Mouse (Mus musculus) 416B (cell line): ENCODE measurements at regions not wholly inside any gene's neighbourhood (a gene's known extent, or its start where the extent isn't known, plus 50 kb on each side); places are given as distances from the start of the nearest gene placed in this dataset.

Experiments used
- DNase-seq: peaks from one replicate; pipeline ENCODE4 v3.0.0; 2011; ENCODE audit warnings: low read depth

DNA sequence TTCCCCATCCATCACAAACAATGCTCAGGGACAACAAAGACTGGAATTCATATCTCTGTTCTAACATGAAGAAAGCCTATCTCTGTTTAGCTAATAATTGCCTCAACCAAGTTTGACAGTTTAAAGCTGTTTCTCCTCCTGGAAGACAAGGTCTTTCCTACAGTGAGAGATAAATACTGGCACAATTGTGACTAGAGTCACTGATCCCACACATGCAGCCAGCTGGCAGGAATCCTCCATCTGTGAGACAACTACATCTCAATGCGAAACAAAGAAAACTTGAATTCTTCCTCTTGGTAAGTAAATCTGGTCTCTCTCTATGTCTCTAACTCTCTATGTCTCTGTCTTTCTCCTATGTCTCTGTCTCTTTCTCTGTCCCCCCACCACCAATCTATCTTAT lies 239.1 kb upstream of the Nsun2 start:
- DNase-seq = no peak

DNA sequence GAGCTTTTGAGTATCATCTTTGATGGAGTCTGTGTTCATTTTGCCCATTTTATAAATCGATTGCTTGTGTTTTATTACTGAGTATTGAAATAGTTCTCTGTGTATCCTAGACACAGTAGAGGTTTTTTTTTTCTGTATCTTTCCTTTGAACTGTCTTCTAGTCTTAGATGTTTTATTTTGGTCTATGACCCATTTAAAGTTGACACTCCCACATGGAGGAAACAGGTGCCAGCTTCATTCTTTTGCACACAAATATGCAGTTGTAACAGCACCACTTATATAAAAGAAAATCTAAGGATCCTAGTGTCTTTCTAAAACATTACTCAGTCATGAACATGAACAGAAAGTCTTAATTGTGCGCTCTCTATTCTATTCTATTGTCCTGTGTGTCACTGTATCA lies 230.2 kb upstream of the Nsun2 start:
- no peak for DNase-seq

DNA sequence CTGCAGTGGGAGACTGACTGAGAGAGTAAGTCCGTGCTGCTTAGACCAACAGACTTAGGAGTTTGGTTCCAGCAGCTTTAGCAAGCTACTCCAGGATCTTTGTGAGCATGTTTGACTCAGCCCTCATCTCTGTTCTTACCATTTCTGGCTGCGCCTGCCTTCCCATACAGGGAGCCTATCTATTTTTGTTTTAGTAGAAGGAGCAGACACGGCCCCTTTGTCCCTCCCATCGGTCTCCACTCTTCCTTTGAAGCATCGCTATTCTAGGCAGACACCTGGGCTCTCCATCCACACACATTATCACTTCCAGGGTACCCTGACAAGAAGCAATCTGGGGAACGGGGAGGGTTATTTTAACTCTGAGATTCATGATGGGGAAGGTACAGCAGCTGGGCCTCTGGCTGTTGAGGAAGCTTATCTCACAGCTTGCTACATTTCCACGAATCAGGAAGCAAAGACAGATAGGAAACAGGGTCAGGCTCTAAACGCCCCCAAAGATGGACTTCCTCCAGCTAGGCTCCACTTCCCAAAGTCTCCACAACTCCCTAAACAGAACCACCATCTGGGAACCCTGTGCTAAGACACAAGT lies 203.0 kb upstream of the Nsun2 start:
- no peak for DNase-seq

DNA sequence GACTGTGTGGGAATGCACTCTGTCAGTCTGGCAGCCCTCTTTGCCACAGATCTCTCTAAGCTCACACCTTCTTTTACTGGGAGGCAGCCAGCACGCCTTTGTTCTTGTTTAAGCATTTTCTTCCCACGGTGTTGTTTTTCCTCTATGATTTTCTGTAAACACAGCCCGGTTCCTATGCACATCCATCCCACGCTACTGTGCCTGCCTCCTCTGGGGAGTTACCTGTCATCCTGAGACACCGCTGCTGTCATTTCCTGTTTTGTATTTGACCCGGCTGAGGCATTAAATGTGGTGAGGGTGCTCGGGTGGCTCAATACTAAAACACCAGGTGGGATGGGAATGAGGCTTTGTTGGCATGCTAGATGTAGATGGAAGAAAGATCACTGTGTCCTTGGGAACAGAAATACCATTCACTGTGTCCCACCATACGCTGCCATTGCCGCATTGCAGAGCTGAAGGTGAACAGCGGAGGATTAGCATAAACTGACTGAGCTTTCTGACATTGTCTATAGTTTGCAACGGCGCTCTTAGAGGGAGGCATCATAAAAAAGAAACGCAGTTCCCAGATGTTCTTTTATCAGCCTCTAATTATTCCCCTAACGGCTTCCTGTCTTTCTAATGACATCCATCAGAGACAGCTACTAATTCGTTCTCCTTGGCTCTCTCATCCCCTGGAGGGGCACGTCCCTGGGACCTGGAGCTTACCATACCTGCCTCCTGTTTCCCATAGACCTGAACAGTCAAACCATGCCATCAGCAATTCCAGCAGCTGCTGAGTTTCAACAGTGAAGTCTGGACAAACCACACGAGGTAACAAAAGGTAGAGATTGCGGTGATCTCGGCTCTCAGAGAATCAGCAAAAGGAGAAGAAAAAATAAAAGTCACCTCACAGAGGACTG lies 201.8 kb upstream of the Nsun2 start:
- DNase-seq = no peak

DNA sequence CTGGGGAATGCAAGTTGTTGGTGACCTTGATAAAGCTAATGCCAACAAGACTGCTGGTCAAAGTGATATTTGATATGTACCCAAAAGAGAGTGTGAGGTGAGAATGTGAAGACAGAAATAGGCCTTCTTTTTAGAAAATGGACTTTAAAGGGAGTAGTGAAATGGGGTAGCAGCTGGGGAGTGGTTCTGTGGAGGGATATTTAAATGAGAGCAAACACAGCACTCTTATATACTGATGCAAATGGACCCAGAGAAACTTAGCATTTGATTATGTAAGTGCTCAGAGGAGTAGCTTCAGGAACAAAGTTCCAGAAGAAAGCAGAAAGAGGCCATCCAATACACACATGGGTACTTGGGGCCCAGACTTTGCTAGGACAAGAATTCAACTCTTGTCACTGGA lies 189.7 kb upstream of the Nsun2 start:
- no peak for DNase-seq

DNA sequence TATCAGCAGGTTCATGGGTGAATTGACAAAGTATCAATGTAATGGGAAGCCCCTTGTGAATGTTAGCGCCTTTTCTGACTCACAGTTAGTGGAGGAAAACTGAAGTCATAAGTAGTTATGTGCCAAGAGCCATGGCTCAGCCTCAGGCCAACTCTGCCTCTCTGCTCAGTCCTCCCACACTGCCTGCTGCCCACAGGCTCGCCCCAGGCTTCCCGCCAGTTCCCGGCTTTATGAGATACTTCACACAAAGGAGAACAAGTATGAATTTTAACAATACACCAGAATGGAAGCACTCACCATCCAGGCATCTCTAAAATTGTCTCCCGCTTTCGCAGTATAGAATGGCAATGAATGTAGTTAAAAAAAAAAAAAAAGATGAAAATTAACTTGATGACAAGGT lies 176.1 kb upstream of the Nsun2 start:
- DNase-seq = no peak

DNA sequence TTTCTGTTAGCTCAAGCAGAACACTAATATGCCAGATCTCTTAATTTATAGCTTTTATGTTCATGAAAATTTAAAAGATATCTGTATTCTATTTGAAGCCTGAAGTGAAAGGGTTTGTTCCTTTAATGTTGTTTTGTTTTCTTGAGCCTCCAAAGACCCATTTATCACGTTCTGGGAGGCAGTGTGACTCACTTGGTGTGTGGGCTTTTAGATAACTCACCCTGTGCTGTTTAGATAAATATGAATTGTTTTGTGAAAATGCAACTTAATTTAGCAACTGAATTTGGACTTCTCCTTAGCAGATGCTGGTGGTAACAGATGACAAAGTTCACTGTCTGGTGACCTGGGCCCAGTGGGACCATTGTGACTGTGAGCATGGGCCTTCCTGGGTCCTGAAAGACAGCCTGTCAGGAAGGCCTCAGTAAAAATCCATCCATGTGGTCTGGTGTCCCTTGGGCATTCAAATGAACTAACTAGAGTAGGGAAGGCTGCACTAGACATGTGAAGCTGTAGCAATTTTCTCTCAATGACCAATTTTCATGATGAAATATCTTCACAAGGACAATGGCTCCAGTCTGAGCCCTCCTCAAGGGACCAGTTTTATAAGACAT lies 167.6 kb upstream of the Nsun2 start:
- no peak for DNase-seq

DNA sequence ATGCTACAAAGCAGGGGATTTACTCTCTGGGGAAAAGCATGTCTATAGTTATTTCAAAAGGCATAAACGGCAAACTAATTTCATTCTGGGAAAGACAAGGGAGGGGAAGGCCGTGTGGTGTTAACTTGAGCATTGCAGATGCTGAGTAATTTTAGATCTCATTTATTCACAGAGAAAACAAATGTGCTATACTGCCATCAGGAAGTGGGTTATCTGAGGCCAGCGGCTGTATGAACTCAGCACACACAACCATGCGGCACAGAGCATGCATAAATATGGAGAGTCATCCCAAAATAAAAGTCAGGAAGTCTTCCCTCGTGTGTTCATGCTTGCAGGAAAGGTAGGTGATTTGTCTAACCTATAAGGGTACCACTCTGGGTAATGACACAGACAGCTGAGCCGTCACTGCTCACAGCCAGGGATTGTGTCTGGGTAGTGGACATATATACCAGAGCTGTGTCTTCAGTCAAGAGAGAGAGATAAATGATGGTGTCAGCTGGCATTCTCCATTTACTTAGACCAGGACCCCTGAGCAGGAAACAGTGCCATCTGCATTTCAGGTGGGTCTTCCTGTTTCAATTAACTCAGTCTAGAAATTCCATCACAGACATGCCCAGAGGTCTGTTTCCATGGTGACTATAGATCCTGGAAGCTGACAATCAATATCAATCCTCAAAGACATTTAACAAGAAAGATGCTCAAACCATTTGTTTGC lies 160.3 kb upstream of the Nsun2 start:
- DNase-seq = no peak

DNA sequence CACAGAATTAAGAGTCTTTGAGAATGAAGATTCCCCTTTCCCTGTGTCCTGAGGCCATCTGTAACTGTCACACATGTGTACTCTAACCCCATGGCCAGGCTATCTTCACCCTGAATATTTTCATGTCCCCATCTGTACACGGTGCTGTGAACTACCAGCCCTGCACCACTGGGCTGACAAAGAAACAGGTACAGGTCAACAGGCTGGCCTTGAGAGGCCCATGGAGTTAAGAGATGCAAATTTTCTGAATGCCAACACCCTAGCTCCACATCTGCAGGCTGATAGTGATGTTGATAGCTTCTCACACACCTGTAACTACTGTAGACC lies 159.8 kb upstream of the Nsun2 start:
- DNase-seq = no peak

DNA sequence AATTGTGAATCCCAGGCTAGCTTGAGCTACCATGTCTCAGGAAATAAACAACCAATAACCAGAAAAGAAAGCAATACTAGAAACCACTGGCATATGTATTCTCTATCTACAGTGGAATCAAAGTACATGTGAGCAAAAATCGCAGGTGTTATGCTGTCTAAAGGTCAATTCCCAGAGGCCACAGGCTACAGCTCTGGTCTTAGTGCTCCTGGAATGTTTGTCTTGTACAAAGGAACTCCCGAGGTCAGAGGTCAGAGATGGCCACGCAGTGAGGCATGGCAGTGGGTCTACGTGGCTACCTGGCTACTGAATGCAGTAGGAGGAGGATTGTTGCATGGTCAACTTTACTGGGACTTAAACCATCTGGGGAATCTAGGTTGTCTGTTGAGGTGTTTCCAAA lies 153.1 kb upstream of the Nsun2 start:
- no peak for DNase-seq

DNA sequence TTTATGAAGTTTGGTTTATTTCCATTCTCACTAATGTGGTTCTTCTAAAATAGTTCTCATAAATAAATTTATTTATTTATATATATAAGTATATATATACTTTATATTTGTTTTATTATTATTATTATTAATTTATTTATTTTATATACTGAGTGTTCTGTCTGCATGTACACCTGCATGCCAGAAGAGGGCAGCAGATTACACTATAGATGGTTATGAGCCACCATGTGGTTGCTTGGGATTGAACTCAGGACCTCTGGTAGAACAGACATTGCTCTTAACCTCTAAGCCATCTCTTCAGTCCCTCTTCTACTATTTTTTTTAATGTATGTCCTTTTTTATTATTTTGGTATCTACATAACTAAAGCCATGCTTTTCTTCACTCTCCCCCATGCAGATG lies 148.8 kb upstream of the Nsun2 start:
- DNase-seq = peak; percentile 36

DNA sequence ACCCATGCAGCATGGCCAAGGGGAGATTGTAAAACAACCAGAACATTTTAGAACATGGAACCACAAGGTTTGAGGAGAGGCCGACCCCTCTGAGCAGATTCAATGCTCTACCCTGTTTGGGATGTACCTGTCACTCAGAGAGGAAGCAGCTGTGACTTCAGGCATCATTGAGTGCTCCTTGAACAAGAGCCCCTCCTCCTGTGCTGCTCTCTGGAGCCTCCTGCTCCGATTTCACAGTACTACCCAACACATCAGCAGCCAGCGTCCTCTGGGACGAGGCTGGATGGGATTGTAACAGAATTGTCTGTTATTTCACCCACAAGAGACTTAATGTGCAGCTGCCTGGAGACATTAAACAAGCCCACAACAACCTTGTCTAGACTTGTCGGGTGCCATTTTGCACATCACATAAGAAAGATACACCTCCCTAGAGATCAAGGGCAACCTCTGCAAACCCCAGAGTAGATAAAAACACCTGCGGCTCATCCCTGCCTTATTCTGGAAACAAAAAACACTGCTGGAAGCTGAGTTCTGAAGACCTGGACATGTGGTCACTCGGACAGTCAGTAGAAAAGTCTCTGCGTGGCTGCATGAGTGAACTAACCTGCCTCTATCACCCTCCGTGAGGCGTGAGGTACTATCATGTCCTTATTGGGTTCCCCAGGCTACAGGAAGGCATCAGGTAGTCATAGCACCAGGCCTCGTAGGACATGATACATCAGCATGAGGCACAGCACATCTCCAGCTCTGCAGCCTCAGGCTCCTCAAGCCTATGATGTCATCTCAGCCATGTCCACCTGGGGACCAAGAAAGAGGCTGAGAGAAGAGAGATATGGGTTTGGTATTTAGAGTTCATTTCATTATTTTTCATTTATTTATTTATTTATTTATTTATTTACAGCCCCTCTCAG lies 140.4 kb upstream of the Nsun2 start:
- no peak for DNase-seq

DNA sequence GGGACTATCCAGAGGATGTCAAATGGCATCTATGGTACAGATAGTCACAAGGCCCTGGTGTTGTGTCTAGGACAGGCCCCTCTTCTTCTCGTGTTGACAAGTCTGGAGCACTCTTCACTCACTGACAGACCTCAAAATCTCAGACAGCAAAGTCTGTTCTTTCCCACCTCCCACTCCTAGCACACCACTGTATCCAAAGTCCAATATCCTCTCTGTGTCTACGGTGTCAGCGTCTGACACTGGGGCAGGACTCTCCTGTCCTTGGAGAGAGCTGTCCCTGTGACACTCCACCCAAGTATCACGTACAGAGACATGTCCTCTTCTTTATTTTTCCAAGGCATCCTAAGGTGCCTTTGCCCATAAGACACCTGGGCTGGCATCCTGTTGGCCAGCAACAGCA lies 139.0 kb upstream of the Nsun2 start:
- DNase-seq = no peak

DNA sequence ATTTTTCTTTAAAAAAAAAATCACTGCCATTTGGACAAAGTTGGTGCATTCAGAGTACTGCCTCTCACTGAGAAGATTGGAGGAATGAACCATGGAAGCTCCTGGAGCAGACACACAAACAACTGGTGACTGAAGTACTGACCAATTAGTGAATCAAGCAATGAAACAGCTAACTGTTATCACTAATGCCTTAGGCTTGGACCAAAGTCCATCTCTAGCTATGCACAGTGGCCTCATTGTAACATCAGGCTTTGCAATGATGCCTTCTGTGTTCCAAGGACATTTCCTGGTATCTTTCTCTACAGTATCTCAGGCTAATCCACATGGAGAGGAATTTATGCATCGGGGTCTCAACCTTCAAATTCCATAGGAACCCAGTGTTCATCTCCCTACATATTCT lies 123.2 kb upstream of the Nsun2 start:
- no peak for DNase-seq

DNA sequence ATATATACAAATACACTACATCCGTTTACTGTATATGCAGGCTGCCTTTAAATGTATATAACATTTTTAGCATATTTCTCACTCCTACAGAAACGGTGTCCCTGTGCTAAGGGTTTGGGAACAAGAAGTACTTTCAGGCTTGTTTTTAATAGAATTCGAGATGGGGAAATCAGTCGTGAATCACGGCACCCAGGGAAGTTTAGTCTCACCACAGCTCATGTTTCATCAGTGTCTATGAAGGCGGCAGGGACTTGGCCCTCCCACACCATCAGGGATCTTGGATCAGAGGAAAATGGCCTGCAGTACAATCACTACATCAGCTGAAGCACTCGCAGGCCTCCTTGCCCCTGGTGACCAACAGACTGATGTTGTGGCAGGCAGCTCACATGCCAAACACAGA lies 118.7 kb upstream of the Nsun2 start:
- DNase-seq = no peak

DNA sequence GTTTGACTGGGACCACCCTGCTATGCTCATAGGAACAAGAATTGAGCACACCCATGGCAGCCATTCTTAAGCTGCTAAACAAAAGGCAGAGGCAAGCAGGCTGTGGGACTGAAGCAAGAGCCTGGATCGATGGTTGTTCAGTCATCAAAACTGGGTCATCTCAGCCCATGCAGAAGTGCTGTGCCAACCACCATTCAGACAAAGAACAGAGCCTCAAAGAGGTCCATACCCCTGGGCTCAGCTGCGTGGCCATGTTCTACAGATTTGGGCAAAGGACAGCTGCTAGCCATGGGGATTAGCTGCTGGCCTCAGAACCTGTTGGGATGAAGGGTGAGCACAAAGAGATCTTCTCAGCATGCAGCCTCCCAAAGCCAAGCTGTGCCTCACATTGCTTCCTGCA lies 116.8 kb upstream of the Nsun2 start:
- DNase-seq = no peak

DNA sequence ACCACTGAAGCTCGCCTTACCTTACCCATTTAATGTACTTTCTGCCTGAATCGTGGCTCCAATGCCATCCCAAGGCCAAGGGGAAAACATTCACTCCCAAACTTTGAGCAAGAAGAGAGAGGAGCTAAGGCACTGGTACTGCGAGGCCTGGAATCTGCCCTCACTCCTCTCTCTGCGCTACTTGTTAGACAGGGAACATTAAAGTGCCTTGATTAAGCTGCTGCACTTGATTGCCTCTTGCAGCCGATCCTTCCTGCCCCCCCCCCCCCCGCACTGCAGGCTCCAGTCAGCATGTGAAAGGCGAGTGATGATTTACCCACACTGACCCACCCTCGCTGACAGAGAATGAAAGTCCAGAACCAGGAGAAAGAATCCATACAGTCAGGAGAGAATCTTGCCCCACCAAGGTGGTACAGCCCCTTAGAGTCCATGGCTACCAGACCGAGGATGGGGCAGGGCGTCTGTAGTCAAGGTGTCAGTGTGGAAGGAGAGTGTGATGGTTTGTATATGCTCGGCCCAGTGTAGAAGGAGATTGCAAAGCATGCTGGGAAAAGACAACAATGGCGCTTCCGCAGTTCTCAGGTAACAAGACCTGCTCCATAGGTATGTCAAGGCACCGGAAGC lies 115.6 kb upstream of the Nsun2 start:
- DNase-seq = no peak

DNA sequence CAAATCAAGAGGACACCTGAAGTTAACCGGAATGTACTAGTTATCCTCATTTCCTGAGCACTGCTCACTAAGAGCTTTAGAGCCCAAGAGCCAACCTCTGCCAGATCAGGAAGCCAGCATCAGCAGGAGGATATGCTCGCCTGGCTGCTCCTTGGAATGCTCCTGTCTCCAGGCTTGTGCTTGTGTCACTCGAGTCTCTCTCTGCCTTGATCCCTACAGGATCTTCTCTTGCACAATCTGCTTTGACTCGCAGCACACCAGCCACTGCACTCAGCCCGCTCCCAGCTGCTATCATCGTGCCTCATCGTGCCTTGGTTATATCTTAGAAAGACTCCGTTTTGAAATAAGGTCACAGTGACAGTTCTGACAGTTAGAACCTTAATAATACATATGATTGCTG lies 113.4 kb upstream of the Nsun2 start:
- no peak for DNase-seq

DNA sequence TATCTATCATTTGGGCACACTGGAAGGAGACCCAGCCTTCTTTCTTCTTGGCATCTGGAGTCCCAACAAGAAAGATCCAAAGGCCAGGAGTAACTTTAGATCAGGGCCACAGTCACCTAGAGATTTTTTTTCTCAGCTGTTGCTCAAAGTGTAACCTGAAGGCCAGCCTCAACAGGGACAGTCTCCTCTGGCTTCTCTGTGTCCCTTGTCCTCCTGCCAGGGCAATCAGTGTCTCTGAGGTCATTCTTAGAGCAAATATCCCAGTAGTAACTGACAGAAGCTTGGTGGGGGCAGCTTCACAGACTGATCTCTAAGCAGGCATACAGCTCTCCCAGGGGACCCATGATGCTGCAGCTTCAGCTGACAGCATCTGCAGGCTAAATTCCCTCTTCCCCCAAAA lies 111.6 kb upstream of the Nsun2 start:
- no peak for DNase-seq

DNA sequence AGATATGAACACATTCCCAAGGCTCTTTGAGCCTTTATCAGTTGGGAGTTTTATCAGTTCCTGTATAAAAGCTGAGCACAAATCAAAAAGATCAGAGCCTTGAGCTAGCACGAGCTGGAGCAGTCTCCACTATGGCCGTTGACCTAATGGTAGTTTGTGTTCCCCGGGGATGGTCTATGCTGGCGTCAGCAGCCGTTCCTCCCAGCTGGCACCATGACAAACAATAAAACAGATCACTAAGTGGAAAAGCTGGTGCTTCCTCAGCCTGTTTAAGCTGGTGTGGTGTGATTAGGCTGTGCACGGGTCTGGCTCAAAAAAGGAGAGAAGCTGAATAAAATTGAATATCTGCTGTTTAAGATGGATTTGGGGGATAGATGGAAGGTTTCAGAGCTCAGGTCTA lies 107.4 kb upstream of the Nsun2 start:
- no peak for DNase-seq

DNA sequence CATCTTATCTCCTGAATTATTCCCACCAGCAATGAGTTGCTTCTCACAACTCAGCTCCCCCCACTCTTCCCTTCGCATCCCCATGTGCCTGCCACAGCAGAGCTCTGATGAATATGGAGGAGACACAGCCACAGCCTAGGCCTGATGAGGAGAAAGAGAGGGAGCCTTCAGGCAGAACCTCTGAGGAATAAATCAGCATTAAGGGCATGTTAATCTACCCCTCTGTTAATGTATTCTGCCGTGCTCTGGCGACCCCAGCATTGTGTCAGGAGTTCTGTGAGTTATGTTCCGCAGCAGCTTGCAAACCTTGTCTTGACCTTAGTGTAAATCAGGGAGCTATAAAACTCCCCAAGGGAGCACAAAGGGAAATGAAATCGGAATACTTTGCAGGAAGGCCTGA lies 104.0 kb upstream of the Nsun2 start:
- DNase-seq = no peak
